Mouse (Mus musculus): ENCODE results near the gene Cntnap1. TPM values are rescaled to one million over a fixed set of nuclear protein-coding genes. Genes with fewer than 3 reads are reported as not detected.
"Not testable (repeated sequence)": the region's sequence is repeated elsewhere in the genome, so short reads cannot be mapped to it uniquely, and the experiment has no call there.

Cntnap1 gene
- 100 to 1,000 TPM; 173 to 184 (median 176) TPM for total RNA-seq (2022)

GRCm38 (mm10) chr11:101170354-101170810, at the start of gene Cntnap1:
Cntnap1 (plus strand) TSS chr11:101170523.
- no peak for DNase-seq (ENCODE audit: low spot score in 2 of 2)

GRCm38 (mm10) chr11:101120545-101121188, 49.7 kb upstream of the Cntnap1 start:
- no peak for DNase-seq (ENCODE audit: low spot score in 2 of 2)

GRCm38 (mm10) chr11:101124494-101124893, 45.8 kb upstream of the Cntnap1 start:
- DNase-seq (ENCODE audit: low spot score in 2 of 2): not testable (repeated sequence)

- DNase-seq (ENCODE audit: low spot score in 2 of 2): not testable (repeated sequence)
Measured at GRCm38 (mm10) chr11:101125008-101125407, 45.3 kb upstream of the Cntnap1 start.

- no peak for DNase-seq (ENCODE audit: low spot score in 2 of 2)
Measured at GRCm38 (mm10) chr11:101127075-101127474, 43.2 kb upstream of the Cntnap1 start.

GRCm38 (mm10) chr11:101128996-101129577, 41.2 kb upstream of the Cntnap1 start:
- DNase-seq (ENCODE audit: low spot score in 2 of 2): no peak

- no peak for DNase-seq (ENCODE audit: low spot score in 2 of 2)
Measured at GRCm38 (mm10) chr11:101130056-101130756, 40.1 kb upstream of the Cntnap1 start.

GRCm38 (mm10) chr11:101131187-101131586, 39.1 kb upstream of the Cntnap1 start:
- DNase-seq (ENCODE audit: low spot score in 2 of 2): no peak

GRCm38 (mm10) chr11:101131701-101132100, 38.6 kb upstream of the Cntnap1 start:
- no peak for DNase-seq (ENCODE audit: low spot score in 2 of 2)

- DNase-seq (ENCODE audit: low spot score in 2 of 2): no peak
Measured at GRCm38 (mm10) chr11:101133037-101133436, 37.3 kb upstream of the Cntnap1 start.

- no peak for DNase-seq (ENCODE audit: low spot score in 2 of 2)
Measured at GRCm38 (mm10) chr11:101134217-101134865, 36.0 kb upstream of the Cntnap1 start.

- no peak for DNase-seq (ENCODE audit: low spot score in 2 of 2)
Measured at GRCm38 (mm10) chr11:101137000-101137399, 33.3 kb upstream of the Cntnap1 start.

- no peak for DNase-seq (ENCODE audit: low spot score in 2 of 2)
Measured at GRCm38 (mm10) chr11:101138536-101139181, 31.7 kb upstream of the Cntnap1 start.

GRCm38 (mm10) chr11:101140164-101140819, 30.0 kb upstream of the Cntnap1 start:
- no peak for DNase-seq (ENCODE audit: low spot score in 2 of 2)

- no peak for DNase-seq (ENCODE audit: low spot score in 2 of 2)
Measured at GRCm38 (mm10) chr11:101141088-101141487, 29.2 kb upstream of the Cntnap1 start.

- DNase-seq (ENCODE audit: low spot score in 2 of 2): no peak
Measured at GRCm38 (mm10) chr11:101142215-101142967, 27.9 kb upstream of the Cntnap1 start.

GRCm38 (mm10) chr11:101143338-101144225, 26.7 kb upstream of the Cntnap1 start:
- no peak for DNase-seq (ENCODE audit: low spot score in 2 of 2)

GRCm38 (mm10) chr11:101146377-101146776, 23.9 kb upstream of the Cntnap1 start:
- no peak for DNase-seq (ENCODE audit: low spot score in 2 of 2)

- DNase-seq (ENCODE audit: low spot score in 2 of 2): no peak
Measured at GRCm38 (mm10) chr11:101148751-101149150, 21.6 kb upstream of the Cntnap1 start.
